Mouse (Mus musculus): ENCODE data around the gene Gm3415.
"Not testable (repeated sequence)": the region's sequence is repeated elsewhere in the genome, so short reads cannot be mapped to it uniquely, and the experiment has no call there.

DNA sequence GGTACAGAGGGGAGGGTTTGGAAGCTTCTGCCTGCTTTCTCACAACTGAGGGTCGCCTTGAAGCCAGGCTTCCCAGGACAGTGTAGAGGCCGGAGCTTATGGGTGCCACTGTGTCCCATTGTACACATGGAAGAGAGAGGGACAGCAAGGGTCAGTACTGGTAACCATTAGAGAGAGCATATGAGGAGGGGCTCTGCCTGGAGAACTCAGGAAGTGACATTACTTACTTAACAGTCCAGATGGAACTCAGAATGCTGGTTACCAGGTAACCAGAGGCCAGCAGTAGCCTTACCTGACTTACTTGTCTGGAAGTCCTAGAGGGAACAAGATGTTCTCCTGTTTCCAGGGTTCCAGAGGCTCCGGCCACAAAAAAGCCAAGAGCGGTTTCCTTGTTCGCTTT is 42.1 kb upstream of the Gm3415 start, which contains the start of gene Gm3402:
- TF ChIP-seq USF1 (IDR thresholded peaks at IDR 0.05; ENCODE audit: low read depth); POLR2AphosphoS2 (IDR thresholded peaks at IDR 0.05; ENCODE audit: insufficient read length, low read depth); SRF (IDR thresholded peaks at IDR 0.05; ENCODE audit: control insufficient read depth, insufficient read length, low read depth); POLR2A (IDR thresholded peaks at IDR 0.05; ENCODE audit: insufficient read length, low read depth); MAX (IDR thresholded peaks at IDR 0.05; ENCODE audit: low read depth); TCF12 (IDR thresholded peaks at IDR 0.05; ENCODE audit: insufficient read depth, poor library complexity, severe bottlenecking); MYOD1 (IDR thresholded peaks at IDR 0.05; ENCODE audit: control insufficient read depth in 1 of 3, insufficient read length in 2 of 3, low read depth in 2 of 3): not testable (repeated sequence)

All from myocyte (in vitro differentiated cells).